Mouse (Mus musculus) heart, embryonic 10.5 days (tissue): ENCODE data around the gene Xylb. TPM values are rescaled to one million over a fixed set of nuclear protein-coding genes. Genes with fewer than 3 reads are reported as not detected.
A peak's percentile ranks its signal among the peaks of the same experiment; 100 is the strongest.

Experiments
- DNase-seq: peaks from one replicate; pipeline ENCODE4 v3.0.0-alpha.2; 2017; ENCODE audit warnings: low spot score
- H3K27ac ChIP-seq: fragments of 300-500 bp; sonication (generic); 2 replicates; pipeline ENCODE4 v1.5.1; 2016; ENCODE audit warnings: mild to moderate bottlenecking
- H3K27me3 ChIP-seq: fragments of 300-500 bp; sonication (generic); 2 replicates; pipeline ENCODE4 v1.6.1; 2016; ENCODE audit warnings: mild to moderate bottlenecking; ENCODE audit not compliant: poor library complexity, insufficient read depth, severe bottlenecking
- H3K36me3 ChIP-seq: fragments of 300-500 bp; sonication (generic); 2 replicates; pipeline ENCODE4 v1.6.1; 2016; ENCODE audit warnings: mild to moderate bottlenecking, moderate library complexity
- H3K4me1 ChIP-seq: fragments of 300-500 bp; sonication (generic); 2 replicates; pipeline ENCODE4 v1.6.1; 2016; ENCODE audit warnings: mild to moderate bottlenecking
- H3K4me3 ChIP-seq: fragments of 300-500 bp; sonication (generic); 2 replicates; pipeline ENCODE4 v1.5.1; 2016; ENCODE audit warnings: mild to moderate bottlenecking, moderate library complexity
- H3K9me3 ChIP-seq: fragments of 300-500 bp; sonication (generic); 2 replicates; pipeline ENCODE4 v1.6.1; 2016; ENCODE audit warnings: mild to moderate bottlenecking, moderate library complexity
- WGBS: fragments of 180-500 bp; shearing (Covaris S2); methylation state at CpG from one replicate; pipeline ENCODE4 v1.1.7; 2016; 5-methylcytosine and 5-hydroxymethylcytosine counted together
- polyA plus RNA-seq: library from polyadenylated mRNA; unstranded; fragments of >200 nt; fragmentation: Nextera tagmentation; extraction: Ambion mirVana; gene quantifications from 2 replicates; pipeline ENCODE4 v1.2.1, GENCODE M21; 2016

Gene Xylb
- polyA plus RNA-seq, 1 experiment from 2014 or later, result 5.5 TPM

DNA sequence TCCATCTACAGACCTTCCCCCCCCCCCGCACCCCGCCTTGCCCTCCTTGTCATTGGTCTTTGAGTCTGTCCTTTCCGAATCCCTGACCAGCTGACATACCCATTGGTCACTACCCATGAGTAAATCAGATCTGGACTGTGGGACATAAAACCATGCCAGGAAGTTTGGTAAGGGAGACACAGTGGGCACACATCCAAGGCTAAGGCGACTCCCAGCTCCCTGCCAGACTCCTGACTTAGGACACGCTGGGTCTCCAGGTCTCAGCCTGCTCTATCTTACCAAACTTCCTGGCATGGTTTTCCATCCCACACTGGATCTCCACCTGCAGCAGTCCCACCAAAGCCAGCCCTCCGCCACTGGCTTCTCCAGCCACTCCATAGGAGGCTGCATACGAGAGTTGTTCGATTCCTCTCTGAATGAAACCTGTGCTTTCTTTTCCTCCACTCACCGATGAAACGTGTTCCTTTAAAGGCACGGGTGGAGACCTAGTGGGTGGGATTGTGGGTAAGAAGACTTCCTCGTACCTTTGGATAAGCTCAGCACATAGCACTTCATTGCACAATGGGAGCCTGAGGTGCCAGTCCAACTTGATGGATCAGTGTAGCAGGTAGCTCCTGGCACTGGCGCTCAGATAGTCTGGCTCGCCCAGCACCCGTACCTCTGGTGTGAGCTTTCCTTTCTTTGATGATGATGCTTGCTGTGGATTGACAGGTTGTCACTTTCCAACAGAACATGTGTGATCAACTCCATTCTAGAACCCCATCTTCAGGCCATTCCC, 26.8 kb upstream of the Xylb start:
- Histone ChIP-seq H3K4me3 (no peak overlapping the region), H3K9me3 (no peaks in the 10 kb centered on the region), H3K27ac (no peak overlapping the region), H3K4me1 (peaks cover 7% of the 10 kb centered on the region; the same call in 1 of the 2 replicates), H3K36me3 (no peaks in the 10 kb centered on the region), H3K27me3 (no peaks in the 10 kb centered on the region)
- no peak for DNase-seq
- WGBS, result 87% methylated on average over 15 of the region's 15 CpGs

DNA sequence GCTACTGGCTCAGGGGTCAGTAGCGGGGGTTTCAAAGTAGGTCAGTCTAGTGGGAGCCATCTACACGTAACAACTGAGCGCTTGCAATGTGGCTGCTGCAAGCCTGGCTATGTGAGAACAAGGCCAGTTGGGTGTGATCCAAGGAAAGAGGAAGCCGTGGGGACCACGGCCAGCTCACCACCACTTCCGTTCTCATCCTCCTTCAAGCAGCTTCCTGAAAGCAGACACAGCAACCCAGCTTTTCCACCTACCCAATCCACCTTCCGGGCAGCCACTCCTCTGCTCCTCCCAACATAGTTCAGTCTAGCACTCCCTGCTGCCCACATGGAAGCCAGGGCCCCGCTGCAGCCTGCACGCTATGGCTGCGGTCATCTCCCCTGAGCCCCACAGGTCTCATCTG, 22.9 kb upstream of the Xylb start:
- H3K27ac ChIP-seq, result no peak overlapping the region
- 52% methylated on average over 10 of the region's 10 CpGs for WGBS

GRCm38 (mm10) chr9:119334834-119335233, 22.3 kb upstream of the Xylb start:
- H3K27me3 ChIP-seq, result peaks cover 25% of the 10 kb centered on the region
- no peak for DNase-seq
- H3K4me1 ChIP-seq, result peaks cover 16% of the 10 kb centered on the region
- H3K4me3 ChIP-seq, result no peak overlapping the region
- no peaks in the 10 kb centered on the region for H3K9me3 ChIP-seq
- no peak overlapping the region for H3K27ac ChIP-seq
- H3K36me3 ChIP-seq, result peaks cover 5% of the 10 kb centered on the region; the same call in 1 of the 2 replicates
- WGBS, result 91% methylated on average over 2 of the region's 2 CpGs

More for the DNA sequence above, 22.9 kb upstream of the Xylb start:
- no peaks in the 10 kb centered on the region for H3K9me3 ChIP-seq
- peaks cover 11% of the 10 kb centered on the region for H3K4me1 ChIP-seq
- H3K4me3 ChIP-seq, result no peak overlapping the region
- DNase-seq, result no peak
- peaks cover 5% of the 10 kb centered on the region; the same call in 1 of the 2 replicates for H3K36me3 ChIP-seq
- peaks cover 25% of the 10 kb centered on the region for H3K27me3 ChIP-seq

DNA sequence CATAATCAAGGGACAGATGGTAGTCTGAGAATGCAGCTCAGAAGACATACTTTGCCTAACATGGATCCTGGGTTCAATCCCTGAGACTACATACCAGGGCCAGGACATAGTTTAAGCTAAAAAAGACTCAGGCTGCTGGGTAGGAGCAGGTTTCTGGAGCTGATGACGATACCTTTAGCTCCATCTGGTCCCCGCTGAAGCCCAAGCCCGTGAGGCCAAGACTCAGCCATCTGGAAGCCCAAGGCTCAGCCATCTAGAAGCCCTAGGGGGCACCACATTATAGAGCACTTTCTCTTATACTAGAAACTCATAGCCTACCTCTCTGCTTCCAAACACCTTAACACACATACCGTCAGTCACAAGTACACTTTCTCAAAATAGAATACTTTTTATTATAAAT, 21.6 kb upstream of the Xylb start:
- Histone ChIP-seq H3K36me3 (peaks cover 5% of the 10 kb centered on the region; the same call in 1 of the 2 replicates), H3K4me1 (peaks cover 19% of the 10 kb centered on the region), H3K4me3 (no peak overlapping the region), H3K27ac (no peak overlapping the region), H3K9me3 (no peaks in the 10 kb centered on the region), H3K27me3 (peaks cover 25% of the 10 kb centered on the region)
- 83% methylated on average over 4 of the region's 4 CpGs for WGBS
- DNase-seq, result no peak

- no peak overlapping the region for H3K4me3 ChIP-seq
- H3K36me3 ChIP-seq, result peaks cover 7% of the 10 kb centered on the region
- H3K27me3 ChIP-seq, result peaks cover 25% of the 10 kb centered on the region
- 86% methylated on average over 14 of the region's 14 CpGs for WGBS
- no peak for DNase-seq
- H3K4me1 ChIP-seq, result peaks cover 31% of the 10 kb centered on the region
- no peaks in the 10 kb centered on the region for H3K9me3 ChIP-seq
- no peak overlapping the region for H3K27ac ChIP-seq
Observed at GRCm38 (mm10) chr9:119337842-119338241, 19.3 kb upstream of the Xylb start.

DNA sequence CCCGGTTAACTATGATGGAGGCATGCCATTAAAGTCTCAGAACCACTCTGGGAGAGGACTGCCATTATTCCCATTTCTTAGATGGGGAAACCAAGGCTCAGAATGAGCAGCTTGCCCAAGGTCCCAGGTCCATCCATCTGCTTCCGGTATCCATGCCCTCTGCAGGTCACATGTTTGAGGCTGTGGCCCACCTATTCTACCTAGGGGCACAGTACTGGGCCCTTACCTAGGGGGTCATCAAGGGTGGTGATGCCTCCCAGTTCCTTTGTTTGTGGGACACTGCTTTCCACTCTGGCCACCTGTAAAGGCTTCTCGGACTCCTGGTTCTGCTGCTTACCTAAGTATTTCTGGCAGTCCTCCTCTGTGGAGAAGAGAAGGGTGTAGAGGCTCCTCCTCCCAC, 18.8 kb upstream of the Xylb start:
- Histone ChIP-seq H3K36me3 (peaks cover 12% of the 10 kb centered on the region), H3K27me3 (peaks cover 25% of the 10 kb centered on the region), H3K4me3 (no peak overlapping the region), H3K27ac (no peak overlapping the region), H3K9me3 (no peaks in the 10 kb centered on the region), H3K4me1 (peaks cover 32% of the 10 kb centered on the region)
- DNase-seq, result no peak
- WGBS, result 86% methylated on average over 3 of the region's 3 CpGs

- H3K27ac ChIP-seq, result peak overlapping the region; percentile 91; the same call in 1 of the 2 replicates
- WGBS, result 49% methylated on average over 7 of the region's 7 CpGs
- DNase-seq, result no peak
Observed at GRCm38 (mm10) chr9:119339106-119339505, 18.1 kb upstream of the Xylb start.

GRCm38 (mm10) chr9:119339558-119340211, 17.5 kb upstream of the Xylb start, which contains the start of gene Acaa1a:
Gene Acaa1a (plus strand): TSS chr9:119339676.
- H3K36me3 ChIP-seq, result peaks cover 25% of the 10 kb centered on the region
- peak within 1 kb of the TSS; percentile 91 for H3K27ac ChIP-seq
- 1% methylated on average over 43 of the region's 43 CpGs for WGBS
- H3K9me3 ChIP-seq, result no peaks in the 10 kb centered on the region
- peak within 1 kb of the TSS; percentile 80 for H3K4me3 ChIP-seq
- H3K27me3 ChIP-seq, result peaks cover 25% of the 10 kb centered on the region
- H3K4me1 ChIP-seq, result peaks cover 26% of the 10 kb centered on the region
- no peak for DNase-seq

More at GRCm38 (mm10) chr9:119339106-119339505, 18.1 kb upstream of the Xylb start:
- Histone ChIP-seq H3K27me3 (peaks cover 25% of the 10 kb centered on the region), H3K9me3 (no peaks in the 10 kb centered on the region), H3K36me3 (peaks cover 20% of the 10 kb centered on the region), H3K4me3 (peak overlapping the region; percentile 80), H3K4me1 (peaks cover 32% of the 10 kb centered on the region)

GRCm38 (mm10) chr9:119340212-119340580, 17.0 kb upstream of the Xylb start:
- WGBS, result 6% methylated on average over 8 of the region's 8 CpGs
- Histone ChIP-seq H3K36me3 (peaks cover 30% of the 10 kb centered on the region), H3K27me3 (peaks cover 25% of the 10 kb centered on the region), H3K9me3 (no peaks in the 10 kb centered on the region), H3K4me1 (peaks cover 25% of the 10 kb centered on the region), H3K27ac (peak overlapping the region; percentile 91), H3K4me3 (peak overlapping the region; percentile 80)
- DNase-seq, result no peak

- Histone ChIP-seq H3K9me3 (no peaks in the 10 kb centered on the region), H3K4me3 (peak within 1 kb of the TSS; percentile 80), H3K27me3 (peaks cover 25% of the 10 kb centered on the region), H3K27ac (peak within 1 kb of the TSS; percentile 91), H3K4me1 (peaks cover 25% of the 10 kb centered on the region), H3K36me3 (peaks cover 40% of the 10 kb centered on the region)
- WGBS, result under 1% methylated on average over 68 of the region's 68 CpGs
- peak; percentile 96 for DNase-seq
Observed at GRCm38 (mm10) chr9:119340909-119341816, 16.0 kb upstream of the Xylb start, which contains the start of gene Myd88. Gene Myd88 (minus strand): TSS chr9:119341411.

- Histone ChIP-seq H3K9me3 (no peaks in the 10 kb centered on the region), H3K27ac (no peak overlapping the region), H3K36me3 (peaks cover 51% of the 10 kb centered on the region), H3K4me3 (no peak overlapping the region), H3K27me3 (peaks cover 14% of the 10 kb centered on the region; the same call in 1 of the 2 replicates), H3K4me1 (peaks cover 25% of the 10 kb centered on the region)
- WGBS, result 84% methylated on average over 7 of the region's 7 CpGs
- no peak for DNase-seq
Observed at GRCm38 (mm10) chr9:119342728-119343127, 14.5 kb upstream of the Xylb start.

DNA sequence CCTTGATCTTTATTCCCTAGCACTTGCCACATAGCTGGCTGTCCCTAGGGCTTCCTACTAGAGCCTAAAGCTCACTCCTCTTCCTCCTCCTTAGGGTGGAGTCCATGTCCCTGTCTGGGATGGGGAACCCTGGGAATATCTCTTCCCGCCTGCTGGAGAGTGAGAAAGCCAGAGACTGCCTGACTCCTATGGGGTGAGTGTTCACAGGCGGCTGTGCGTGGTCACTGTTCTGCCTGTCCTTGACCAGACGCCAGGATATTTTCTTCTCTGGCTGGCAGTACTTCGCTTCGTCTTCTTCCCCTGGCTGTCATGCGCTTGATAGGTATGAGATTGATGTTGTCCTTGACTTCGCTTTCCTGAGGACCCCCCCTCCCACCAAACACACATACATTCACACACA, 10.8 kb upstream of the Xylb start:
- Histone ChIP-seq H3K27me3 (no peaks in the 10 kb centered on the region), H3K9me3 (no peaks in the 10 kb centered on the region), H3K27ac (no peak overlapping the region), H3K4me3 (no peak overlapping the region), H3K4me1 (peaks cover 21% of the 10 kb centered on the region), H3K36me3 (peaks cover 80% of the 10 kb centered on the region)
- 87% methylated on average over 8 of the region's 8 CpGs for WGBS
- DNase-seq, result no peak
